Mouse (Mus musculus) brain, embryonic 14.5 days (tissue): ENCODE measurements around the gene Gm20708.

Source experiments
- CTCF ChIP-seq: fragments of 200-500 bp; IDR thresholded peaks from 2 replicates; pipeline ENCODE4 v1.5.1; 2012; ENCODE audit warnings: inconsistent platforms, mild to moderate bottlenecking, moderate library complexity, borderline replicate concordance; ENCODE audit not compliant: insufficient read depth, insufficient read length; ENCODE audit errors: extremely low read depth
- POLR2A ChIP-seq: fragments of 200-500 bp; IDR thresholded peaks from 2 replicates; pipeline ENCODE4 v1.6.1; 2012; ENCODE audit warnings: mild to moderate bottlenecking, inconsistent platforms, borderline replicate concordance; ENCODE audit not compliant: poor library complexity, insufficient read depth, insufficient read length, severe bottlenecking; ENCODE audit errors: extremely low read depth

GRCm38 (mm10) chr11:117778851-117779433, 30.5 kb upstream of the Gm20708 start:
- TF ChIP-seq CTCF (no peak), POLR2A (no peak)
